Mouse (Mus musculus): ENCODE measurements around the gene Lingo1. TPM values are rescaled to one million over a fixed set of nuclear protein-coding genes. Genes with fewer than 3 reads are reported as not detected.

Lingo1 gene
- total RNA-seq, 2 experiments from 2014 or later: 6.1 to 8.5 TPM

DNA sequence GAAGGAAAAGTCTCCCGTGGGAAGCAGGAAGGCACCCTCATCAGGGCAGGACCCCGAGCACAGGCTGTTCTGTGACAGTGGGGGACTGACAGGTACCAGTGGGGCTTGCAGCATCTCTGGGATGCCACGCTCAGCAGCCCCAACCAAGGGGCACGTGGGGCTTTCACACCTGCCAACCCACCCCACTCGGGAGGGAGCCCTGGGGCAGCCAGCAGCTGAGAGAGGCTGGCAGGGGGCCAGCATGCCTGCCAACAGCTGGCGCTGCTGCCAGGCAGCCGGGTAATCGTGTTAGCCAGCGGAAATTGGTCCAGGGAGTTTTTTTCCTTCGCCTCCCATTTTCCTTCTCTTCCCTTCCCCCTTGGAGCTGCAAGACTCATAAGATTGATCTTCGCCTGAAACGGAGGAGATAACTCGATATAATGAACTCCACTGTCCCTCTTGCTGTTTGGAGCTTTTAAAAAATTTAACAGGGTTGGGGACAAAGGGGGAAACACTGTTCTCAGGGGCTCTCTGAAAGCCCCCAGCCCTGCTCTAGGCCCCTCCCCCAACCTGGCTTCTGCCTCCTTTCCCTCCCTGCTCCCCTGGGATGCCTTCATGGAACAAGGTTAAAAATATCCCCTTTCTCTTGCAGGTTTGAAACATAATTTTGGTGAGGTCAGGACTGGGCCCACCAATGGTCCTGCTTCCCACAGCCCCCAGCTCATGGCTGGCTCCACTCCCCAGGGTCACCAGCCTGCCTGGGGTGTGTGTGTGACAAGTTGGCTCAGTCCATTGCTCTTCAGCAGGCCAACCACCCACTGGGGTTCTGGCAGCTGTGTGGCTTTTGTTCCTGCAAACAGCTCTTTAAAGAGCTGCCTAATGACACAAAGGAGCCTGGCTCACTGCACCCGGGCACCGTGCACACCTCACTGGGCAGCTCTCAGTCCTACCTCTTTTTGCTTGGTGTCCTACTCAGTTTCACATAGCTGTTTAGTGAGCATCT is 68.3 kb downstream of the Lingo1 start:
- peak; percentile 12 to 15 for DNase-seq (ENCODE audit: low spot score in 2 of 2)

GRCm38 (mm10) chr9:56725814-56726213 is 70.5 kb downstream of the Lingo1 start:
- peak; percentile 18 to 21 for DNase-seq (ENCODE audit: low spot score in 2 of 2)

- no peak for DNase-seq (ENCODE audit: low spot score in 2 of 2)
These were observed 74.0 kb downstream of the Lingo1 start for GRCm38 (mm10) chr9:56722089-56722825.

- no peak for DNase-seq (ENCODE audit: low spot score in 2 of 2)
These were observed 77.3 kb downstream of the Lingo1 start for GRCm38 (mm10) chr9:56718984-56719383.

- no peak for DNase-seq (ENCODE audit: low spot score in 2 of 2)
These were observed 79.7 kb downstream of the Lingo1 start for GRCm38 (mm10) chr9:56716565-56716964.

DNA sequence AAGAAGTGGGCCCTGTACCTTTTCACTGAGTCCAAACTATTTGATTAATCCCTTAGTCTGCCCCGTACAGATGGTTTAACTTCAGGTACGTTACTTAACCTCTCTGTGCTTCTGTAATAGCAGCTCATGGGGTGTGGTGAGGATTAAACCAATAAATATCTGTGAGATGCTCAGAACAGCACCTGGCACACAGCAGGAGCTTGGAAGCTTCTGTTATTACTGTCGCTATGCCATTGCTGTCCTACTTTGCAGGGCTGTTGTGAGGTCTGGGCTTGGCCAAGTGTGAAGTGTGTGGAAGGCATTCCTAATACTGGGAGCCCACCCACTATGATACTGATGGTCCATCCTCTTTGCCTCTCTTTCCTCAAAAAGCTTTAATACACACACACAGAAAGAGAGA is 80.2 kb downstream of the Lingo1 start:
- no peak for DNase-seq (ENCODE audit: low spot score in 2 of 2)

DNA sequence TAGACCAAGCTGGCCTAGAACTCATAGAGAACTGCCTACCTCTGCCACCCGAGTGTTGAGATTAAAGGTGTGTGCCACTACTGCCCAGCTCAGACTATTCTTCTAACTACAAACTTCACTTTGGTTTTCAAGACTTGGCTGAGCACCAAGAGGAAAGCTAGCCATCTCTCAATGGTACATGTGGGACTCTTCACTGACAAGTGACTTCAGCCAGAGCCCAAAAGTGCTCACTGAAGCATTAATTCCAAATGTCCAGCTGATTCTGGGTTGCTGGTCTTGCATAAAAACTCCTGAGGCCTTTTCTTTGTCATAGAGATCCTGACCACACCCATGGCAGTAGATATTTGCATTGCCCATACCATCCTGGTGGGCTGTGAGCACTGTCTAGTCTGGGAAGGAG is 81.9 kb downstream of the Lingo1 start:
- no peak for DNase-seq (ENCODE audit: low spot score in 2 of 2)

- no peak for DNase-seq (ENCODE audit: low spot score in 2 of 2)
These were observed 83.5 kb downstream of the Lingo1 start for GRCm38 (mm10) chr9:56712667-56713369.

DNA sequence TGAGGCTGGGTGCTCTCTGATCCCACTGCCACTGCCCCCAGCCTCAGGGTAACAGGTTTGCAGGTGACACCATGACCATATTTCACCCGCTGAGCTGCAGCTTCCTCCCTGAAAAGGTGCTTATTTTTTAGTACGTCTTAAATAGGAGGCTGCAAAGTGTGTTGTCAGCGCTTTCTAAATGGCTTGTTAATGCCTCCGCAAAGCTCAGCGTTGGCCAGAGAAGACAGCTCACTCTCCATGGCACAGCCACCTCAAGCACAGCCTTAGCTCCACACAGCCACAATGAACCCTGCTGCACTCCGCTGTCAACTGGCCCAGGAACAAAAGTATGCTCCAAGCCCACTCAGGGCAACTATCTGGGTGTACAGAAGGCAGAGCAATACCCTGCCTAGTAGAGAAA is 85.3 kb downstream of the Lingo1 start:
- no peak for DNase-seq (ENCODE audit: low spot score in 2 of 2)

GRCm38 (mm10) chr9:56706482-56707085 is 89.7 kb downstream of the Lingo1 start:
- DNase-seq (ENCODE audit: low spot score in 2 of 2): no peak

DNA sequence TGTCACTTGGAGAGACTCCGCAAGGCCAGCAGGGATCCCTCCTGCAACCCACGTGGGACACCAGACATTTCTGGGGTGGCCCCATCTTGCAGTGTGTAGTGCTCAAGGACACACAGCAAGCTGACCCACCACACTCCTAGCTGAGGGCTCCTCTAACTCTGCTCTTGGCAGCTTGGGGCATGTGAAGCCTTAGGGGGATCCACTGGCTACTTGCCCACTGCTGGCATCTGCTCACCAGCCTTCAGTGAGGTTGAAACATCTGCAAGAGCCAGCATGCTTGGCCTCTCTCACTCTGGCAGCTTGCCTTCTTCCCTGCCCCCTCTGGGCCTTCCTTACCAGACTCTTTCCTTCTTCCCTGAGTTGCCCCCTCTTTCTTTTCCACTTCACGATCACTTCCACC is 94.9 kb downstream of the Lingo1 start:
- DNase-seq (ENCODE audit: low spot score in 2 of 2): no peak

DNA sequence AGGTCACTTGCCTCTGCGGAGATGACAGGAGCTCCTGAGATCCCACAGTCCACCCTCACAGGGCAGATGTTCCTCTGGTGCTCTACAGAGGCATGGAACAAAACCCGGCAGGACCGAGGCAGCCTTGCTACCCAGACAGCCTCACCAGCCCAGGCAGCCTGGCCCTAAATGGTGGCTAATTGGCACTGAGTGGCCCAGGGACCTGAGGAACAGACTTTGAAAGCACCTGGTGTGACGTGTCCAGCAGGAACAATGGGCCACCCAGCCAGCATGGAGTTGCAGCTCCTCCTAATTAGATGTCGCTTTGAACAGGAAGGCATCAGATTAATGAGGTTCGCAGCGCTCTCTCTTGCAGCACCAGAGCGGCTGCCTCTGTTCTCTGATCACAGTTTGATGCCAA is 95.4 kb downstream of the Lingo1 start:
- no peak for DNase-seq (ENCODE audit: low spot score in 2 of 2)

- DNase-seq (ENCODE audit: low spot score in 2 of 2): no peak
These were observed 97.4 kb downstream of the Lingo1 start for GRCm38 (mm10) chr9:56698715-56699370.

GRCm38 (mm10) chr9:56694079-56694478 is 102.2 kb downstream of the Lingo1 start:
- no peak for DNase-seq (ENCODE audit: low spot score in 2 of 2)

DNA sequence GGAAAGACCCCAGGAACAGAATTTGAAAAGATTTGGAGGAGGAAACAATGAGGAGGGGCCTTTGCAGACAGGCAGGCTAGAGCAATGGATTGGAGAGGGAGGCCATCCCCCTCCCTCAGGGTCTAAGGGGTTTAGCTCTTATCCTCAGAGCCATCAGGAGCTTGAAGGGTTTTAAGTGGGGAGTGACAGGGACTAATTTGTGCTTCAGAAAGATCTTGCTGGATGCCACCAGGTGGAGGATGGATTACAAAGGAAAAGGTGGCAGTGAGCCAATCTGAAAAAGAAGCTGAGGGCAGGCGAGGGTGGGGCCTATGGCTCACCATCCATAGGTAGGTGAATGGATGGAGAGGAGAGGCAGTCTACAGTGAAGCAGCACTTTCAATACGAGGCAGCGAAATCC is 105.0 kb downstream of the Lingo1 start:
- DNase-seq (ENCODE audit: low spot score in 2 of 2): no peak

DNA sequence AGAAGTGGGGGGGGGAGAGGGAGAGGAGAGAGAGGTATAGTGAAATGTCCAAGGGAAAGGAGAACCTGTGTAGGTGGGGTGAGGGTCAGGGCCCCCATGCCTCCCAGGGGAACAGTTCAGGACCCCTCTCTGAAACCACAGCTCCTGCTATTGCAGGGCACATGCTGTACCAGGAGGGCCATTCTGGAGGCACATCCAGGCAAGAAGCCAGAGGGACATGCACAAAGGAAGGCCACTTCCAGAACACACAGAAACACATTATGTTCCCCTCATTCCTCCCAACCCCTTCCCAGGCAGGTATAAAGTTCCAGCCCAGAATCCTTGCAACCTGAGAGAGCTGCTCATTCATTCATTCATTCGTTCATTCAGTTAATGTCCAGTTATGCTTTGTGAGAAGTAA is 105.6 kb downstream of the Lingo1 start:
- no peak for DNase-seq (ENCODE audit: low spot score in 2 of 2)

GRCm38 (mm10) chr9:56687490-56687889 is 108.8 kb downstream of the Lingo1 start:
- DNase-seq (ENCODE audit: low spot score in 2 of 2): no peak

- no peak for DNase-seq (ENCODE audit: low spot score in 2 of 2)
These were observed 109.2 kb downstream of the Lingo1 start for GRCm38 (mm10) chr9:56687145-56687477.

GRCm38 (mm10) chr9:56686339-56687144 is 109.7 kb downstream of the Lingo1 start:
- DNase-seq (ENCODE audit: low spot score in 2 of 2): no peak

DNA sequence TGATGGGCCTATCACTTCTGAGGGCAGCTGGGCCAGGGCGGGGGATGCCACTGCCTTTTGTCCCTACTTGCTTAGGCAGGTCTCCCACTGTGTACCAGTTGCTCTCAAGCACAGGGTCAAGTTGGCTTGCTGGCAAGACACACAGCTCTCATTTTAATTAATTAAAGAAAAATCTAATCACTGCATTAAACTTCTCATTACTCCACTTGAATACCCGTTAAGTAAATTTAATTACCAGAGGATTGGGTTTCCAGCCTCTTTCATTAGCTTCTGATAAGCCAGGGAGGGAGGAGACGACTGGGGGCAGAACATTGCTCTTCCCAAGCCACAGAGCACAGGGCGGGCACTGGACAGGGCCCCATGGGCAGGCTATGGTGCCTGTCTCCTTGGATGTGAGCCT is 113.4 kb downstream of the Lingo1 start:
- no peak for DNase-seq (ENCODE audit: low spot score in 2 of 2)
